Mouse (Mus musculus) lung, postnatal 14 days (tissue): Measurements from ENCODE around the gene Ddx10.

Source experiments
- DNase-seq: peaks from one replicate; pipeline ENCODE4 v3.0.0; 2021

The Ddx10 gene

DNA sequence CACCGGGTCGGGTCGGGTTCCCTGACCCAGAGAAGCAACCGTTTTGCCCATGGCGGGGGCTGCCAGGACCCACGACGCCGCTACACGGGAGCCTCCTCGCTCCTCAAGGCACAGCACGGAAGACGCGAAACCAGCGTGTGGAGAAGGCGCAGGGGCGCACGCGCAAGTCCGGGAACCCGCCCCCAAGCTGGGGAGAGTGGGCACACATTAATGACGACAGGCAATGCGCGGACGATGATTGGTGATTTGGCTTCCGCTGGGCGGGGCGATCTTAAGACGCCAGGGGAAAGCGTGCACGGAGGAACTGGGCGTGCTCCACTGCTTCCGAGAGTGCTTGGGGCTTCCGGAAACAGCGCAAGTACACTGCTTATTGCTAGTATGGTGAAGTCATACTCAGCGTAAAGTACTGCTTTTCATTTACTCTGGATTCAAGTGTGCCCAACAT is at the start of gene Ddx10:
Gene Ddx10, minus strand, starts transcription at position 101 of the 445 bp plus-strand sequence.
- peak; percentile 97 for DNase-seq

DNA sequence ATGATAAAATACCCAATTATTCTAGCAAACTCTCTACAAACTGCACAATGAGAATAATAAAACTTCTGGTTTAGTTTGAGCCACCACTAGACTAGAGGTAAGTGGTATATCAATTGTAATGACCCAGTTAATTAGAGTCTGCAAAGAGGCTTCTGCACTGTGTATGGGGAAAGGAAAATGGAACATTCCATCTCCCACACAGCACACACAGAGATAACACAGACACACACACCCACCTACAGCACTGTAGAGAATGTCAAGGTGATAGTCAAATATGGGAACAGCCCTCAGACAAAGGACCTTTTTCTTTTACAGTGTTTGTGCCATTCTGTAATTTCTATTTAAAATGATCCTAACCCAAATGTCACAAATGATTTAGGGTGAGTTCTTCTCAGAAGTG is 45.0 kb upstream of the Ddx10 start:
- DNase-seq, result no peak

DNA sequence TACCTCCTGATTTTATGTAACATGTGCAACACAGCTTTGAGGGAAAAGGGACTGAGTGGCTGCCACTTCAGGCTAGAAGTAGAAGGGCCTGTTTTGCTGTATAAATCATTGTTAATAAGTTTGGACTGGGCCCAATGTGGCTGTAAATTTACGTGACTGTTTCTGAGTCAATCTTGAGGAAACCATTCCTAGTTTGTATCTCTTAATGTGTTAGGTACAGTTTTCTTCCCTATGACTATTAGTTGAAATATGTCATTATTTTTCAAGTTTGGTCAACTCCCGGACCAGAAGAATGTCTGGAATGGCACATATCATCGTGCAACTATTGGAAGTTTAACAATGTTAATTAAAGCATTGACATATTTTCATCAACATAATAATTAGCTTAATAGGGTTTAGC is 42.2 kb upstream of the Ddx10 start:
- no peak for DNase-seq

DNA sequence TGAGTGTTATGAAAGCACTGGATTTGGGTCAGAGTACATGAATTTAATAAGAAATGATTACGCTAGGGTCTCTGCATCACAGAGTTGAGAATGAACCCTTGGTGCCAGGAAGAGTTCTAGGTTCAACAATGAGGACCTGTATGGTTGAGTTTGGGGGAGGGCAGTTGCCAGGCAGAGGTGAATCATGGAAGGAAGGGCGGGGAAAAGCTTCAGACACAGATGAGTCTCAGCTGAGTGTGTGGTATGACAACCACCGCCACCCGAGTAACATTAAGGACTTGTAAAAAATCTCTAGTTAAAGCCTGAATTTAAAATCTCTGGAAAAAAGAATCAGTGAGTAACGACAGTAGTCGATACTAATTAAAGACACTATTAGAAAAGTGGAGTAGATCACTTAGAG is 38.9 kb upstream of the Ddx10 start:
- DNase-seq, result no peak

DNA sequence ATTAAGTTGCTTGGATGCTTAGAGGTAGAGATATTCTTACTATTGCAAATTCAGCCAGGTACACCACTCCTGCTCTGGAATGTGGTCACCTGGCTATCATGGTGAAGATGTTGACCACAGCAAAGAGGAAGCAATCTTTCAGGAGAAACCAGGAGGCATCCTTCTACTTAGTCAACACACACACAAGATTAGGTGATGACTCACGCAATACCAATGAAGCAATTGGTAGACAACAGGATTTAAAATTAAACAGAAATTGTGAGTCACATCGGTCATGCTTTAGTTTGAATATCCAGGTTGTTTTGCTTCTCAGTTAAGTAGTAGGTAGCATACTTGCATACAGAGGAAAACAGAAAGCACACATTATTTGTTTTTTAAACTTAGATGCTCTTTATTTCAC is 31.1 kb upstream of the Ddx10 start:
- no peak for DNase-seq

DNA sequence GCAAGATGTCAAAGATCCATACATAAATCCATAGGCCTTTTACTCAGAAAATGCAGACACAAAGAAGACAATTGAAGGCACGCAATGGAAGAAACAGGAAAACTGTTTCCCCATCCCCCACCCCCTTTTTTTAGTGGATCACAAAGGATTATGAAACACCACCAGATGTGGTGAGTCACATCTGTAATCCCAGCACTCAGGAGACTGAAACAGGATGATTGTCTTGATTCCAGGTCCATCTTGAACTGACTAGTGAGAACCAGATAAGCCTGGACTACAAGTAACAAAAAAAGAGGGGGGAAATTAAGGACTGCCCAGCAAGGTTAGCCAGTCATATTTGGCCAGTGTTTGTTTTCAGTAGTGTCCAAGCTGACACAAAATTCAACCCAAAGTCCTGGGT is 28.5 kb upstream of the Ddx10 start:
- DNase-seq, result no peak

DNA sequence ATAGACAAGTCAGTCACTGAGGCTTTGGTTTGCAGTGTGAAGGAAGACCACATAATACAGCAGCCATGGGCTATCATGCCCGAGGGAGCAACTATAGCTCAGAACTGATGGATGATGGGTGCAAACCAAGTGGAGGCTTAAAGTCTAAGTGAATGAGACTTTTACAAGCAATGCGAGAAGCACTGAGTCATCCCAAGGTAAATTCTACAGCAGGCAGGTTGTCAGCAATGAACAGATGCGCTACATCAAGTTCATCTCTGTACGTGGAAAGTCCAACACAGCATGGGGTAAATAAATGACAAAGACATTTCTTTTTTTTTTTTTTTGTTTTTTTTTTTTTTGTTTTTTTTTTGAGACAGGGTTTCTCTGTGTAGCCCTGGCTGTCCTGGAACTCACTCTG is 24.9 kb upstream of the Ddx10 start:
- DNase-seq, result no peak

DNA sequence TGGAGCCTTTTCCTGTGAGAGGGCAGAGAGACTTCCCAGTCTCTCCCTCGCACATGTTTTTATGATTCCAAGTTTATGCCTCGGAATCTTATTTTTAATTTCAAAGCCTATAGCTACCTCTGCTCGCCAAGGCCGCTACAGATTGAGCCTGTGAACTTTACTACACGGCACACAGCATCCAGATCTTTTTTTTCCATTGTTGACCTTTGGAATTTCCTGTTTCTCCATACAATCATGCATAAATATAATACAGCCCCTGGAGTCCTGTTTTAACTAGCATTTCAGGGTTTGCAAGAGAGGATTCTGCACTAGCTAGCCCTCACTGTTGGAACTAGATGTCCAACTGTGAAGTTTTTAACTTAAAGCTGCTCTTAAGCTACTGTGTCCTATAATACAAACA is 24.4 kb upstream of the Ddx10 start:
- DNase-seq, result no peak

DNA sequence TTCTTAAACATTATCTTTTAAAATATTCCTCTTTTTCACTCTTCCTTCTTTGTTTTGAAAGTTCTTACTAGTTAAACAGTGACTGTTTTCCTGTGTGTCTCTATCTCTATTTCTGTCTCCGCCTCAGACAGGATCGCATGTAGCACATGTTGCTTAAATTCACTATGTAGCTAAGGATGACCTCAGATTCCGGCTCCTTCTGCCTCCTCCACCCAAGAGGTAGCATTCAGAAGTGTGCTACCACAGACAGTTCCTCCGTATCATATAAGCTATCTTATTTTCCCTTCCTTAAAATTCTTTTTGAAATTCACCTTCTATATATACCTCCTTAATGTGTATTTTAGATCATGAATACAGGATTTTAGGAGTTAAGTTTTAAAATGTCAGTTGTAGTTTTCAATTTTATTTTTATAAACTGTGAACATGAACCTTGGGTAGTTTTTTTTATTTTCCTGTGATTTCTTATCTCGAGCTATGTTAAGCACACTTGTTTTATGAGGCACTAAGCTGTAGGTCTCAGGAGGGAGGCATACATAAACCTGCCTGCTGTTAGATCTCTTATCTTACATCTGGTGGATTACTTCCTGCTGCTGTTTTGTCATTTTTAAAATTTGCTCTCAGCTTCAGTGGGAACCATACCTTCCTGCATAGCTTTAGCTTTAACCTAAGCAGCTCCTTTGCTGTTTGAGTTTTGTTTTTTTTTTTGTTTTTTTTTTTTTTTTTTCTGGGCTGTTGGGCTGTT is 23.6 kb upstream of the Ddx10 start:
- no peak for DNase-seq

DNA sequence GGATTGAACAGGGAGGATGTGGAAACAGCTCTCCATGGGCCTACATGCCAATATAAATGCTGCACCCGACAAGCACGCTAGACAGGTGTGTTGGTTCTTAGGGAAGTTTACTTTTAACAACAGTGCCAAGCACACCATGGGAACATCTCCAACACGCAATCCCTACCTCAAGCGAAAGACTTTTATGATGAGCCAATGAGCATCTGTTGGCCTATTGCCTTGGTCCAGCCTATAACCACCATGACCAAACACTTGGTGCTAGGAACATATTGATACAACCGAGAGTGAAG is 21.6 kb upstream of the Ddx10 start:
- DNase-seq, result no peak

DNA sequence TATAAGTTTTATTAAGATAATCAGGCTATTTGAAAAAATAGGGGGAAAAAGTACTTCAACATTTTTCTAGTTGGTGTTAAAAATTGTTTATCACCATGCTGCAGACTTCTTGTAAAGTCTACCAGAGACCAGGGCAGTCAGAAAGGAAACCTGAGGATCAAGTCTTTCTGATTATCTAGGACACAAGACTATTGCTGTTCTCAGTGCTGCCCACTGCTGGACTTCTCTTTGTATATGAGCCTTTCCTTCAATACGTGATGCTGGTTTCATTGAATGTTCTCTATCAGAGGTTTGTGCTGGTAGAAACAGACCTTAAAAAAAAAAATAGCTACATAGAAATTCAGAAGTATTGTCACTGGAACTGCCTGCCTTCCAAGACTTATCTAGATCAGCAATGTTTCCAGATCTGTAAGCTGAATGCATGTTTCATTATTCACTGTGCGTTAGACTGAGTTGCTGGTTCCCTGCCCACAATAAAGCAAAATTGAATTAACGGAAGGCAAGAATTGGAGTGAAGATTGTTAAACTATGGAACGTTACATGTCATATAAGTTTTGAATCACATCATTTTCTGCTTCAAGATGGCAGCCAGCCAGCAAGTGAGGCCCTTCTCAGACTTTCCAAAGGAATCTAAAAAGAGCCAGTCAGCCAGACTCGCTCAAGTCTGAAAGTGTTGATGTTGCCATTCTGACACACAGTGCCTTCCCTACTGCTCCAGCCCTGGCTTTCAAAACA is 21.0 kb upstream of the Ddx10 start:
- peak; percentile 63 for DNase-seq

DNA sequence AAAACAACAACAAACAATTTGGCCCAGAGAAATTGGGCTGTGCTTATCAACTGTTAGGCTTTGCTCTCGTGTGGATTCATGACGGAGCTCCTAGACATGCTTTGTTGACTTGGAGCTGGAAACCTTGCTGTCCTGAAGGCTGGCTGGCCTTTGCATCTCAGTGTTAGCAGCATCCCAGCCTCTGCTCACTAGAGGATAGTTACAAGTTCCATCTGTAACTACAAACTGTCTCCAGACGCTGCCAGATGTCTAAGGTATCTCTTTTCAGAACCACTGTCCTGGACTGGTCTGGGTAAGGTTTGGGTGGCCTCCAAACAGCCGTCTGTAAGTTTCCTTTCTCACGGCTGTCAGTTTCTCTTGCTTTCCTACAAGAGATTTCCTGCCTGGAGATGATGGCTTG is 20.2 kb upstream of the Ddx10 start:
- DNase-seq, result no peak

DNA sequence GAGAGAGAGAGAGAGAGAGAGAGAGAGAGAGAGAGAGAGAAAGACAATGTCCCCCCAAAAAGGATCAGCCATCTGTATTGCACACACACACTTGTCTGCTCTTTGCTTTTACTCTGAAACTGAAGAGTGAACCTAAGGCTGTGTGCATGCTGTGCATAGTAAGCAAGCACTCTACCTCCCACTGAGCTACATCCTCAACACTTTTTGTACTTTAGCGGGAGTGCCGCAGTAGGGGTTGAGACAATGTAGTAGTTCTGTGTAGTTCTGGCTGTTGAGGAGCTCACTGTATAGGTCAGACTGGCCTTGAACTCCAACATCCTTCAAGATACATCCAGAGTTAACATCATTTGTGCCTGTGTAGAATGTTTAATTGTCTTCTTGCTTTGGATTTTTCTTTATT is 17.7 kb upstream of the Ddx10 start:
- no peak for DNase-seq

DNA sequence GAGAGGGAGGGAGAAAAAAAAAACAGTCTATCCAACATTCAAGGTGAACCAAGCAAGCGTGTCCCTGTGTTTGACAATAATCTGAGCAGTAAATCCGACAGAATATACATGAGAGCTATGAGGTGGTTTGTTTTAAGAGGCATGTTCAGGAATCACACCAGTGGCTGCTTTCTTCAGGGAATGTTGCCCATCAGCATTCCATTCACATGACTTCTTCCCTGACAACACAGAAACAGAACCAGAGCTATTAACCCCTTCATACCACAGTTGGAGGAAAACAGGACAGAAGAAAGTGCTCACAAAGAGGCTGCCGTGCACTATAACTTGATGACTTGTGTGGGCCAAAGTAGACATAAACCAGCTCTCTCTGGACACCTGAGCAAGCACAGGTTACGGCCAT is 16.5 kb upstream of the Ddx10 start:
- DNase-seq, result no peak

DNA sequence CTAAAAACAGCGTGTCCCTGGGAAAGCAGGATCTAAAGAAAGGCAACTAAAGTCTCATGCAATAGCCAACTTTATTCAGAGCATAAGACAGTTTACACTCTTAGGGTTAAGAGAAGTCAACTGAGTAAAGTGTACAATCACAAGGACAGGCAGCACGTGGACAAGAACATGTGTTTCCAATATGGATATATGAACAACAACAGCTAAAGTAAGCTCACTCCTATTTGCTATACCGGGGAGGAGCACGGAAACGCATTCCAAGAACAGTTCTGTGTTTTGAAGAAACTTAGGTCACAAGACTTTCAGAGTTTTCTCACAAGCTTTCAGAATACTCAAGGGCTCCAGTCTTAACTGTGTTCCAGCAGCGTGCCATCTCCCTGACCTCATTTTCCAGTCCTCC is 10.3 kb upstream of the Ddx10 start:
- no peak for DNase-seq

DNA sequence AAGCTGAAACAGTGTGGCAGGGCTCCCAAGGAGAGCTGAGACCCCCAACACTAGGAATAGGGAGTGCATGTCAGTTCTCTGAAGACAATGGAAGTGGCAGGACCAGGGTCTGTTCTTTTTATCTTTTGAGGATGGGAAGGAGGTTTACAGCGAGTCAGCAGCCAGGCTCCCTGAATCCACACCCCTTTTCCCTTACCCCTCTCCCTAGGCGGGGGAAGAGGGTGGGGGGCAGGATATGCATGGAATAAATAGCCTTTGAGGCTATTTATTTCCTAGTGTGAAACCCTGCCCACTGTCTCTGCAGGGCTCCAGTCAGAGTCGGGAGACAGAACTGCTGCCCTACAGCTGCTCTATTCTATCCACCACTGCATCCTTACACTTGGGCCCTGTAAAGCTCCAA is 9.9 kb upstream of the Ddx10 start:
- DNase-seq, result no peak

DNA sequence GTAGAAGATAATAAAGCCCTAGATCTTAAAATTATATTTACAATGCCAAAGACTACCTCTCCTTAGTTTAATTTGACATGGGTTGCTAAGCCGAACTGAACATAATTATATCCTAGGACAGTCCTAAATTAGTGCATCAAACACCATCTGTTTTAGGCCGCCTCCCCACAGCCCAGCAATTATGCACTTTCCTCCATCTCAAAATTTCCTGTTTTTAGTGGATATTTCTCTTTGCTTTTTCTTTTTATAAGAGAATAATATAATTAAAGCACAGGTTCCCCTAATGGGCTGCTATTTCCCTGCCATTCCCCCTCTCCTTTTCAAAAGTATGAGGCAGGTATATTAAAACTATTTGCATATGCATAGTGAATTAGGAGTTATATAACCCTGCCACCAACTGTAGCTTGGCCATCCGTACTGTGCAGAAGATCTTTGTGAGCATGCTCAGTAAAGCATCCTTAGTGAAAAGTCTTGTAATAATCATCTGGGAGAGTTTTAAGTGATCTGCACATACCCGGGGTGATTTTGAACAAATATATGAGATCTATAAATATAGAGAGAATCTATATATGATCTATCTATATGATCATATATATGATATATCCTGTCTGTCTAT is 8.9 kb upstream of the Ddx10 start:
- no peak for DNase-seq

DNA sequence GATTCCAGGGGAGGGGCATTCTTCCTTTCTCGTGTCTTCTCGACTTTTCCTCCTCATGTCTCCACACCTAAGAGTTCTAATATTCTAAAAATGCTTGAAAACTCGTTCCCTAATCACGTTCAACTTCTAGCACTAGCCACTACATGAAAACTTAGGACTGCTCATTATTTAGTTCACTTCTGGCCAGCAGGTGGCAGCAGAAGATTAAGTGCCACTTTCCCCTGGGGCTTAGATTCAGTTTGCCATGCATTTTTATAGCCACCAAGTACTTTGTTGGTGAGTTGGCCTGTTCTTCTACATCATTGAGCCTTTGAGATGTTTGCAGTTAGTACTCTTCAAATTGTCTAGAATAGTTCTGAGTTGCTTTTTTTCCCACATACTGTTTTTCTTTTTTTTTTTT is 6.5 kb upstream of the Ddx10 start:
- peak; percentile 87 for DNase-seq

DNA sequence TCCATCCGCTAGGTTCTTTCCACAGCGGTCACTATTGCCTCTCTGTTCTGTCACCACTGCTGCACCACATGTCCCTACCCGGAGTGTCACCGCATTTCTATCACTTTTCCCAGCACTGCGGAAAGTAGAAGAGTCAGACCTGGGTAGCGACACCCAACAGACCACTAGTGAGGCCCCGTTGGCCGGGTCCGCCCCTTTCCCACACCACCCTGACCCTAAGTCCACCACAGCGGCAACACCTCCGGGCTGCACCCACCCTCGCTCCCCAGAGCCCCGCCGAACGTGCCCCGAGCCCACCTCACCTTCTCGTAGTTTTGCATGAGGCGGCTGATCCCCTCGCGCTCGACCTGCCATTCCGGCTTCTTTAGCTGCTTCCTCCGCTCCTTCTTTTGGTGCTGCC is 337 bp downstream of the Ddx10 start:
- no peak for DNase-seq

DNA sequence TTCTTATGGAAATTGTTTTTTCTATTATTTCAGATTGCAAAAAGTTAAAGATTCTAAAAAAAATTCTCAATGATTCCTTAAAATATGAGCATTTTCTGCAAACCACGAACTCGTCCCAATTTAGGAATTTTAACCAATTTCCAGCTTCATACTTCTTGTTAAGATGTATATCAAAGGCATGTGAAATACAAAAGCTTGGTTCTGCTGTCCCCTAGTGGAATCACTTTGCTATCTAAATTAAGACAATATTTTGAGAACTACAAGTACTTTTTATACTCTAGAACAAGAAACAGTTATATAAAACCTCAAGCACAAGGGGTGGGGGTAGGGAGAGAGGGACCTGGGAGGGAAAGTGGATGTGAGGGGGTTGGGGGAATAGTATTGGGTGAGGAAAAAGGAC is 29.7 kb downstream of the Ddx10 start:
- no peak for DNase-seq

DNA sequence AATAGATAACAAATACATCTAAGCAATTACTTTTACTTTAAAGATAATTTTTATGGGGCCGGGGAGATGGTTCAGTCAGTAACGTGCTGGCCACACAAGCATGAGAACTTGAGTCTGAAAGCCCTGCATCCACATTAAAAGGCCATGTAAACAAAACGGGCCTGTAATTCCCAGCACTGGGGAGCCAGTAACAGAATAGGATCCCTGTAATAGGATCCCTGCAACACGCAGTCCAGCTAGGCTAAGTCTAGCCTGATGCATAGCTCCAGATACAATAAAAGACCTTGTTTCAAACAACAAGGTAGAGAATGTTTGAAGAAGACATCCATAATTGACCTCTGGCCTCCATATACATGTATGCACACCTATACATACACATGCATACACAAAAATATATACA is 39.6 kb downstream of the Ddx10 start:
- DNase-seq, result no peak

DNA sequence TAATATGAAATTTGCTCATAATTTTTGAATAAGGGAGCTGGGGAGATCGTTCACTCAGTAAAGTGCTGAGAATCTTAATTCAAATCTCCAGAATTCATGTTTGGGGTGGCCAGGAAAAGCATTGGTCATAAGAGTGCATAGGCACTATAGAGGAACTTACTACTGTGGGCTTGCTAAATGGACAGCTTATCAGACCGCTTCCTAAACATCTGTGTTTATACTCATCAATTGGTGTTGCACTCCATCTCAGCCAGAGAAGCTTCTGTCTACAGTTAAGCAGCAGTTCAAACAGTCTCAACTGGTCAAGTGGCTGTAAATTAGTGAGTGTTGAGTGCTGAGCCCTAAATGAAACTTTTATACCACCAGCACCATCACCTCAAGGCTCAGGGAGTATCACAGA is 73.3 kb downstream of the Ddx10 start:
- DNase-seq, result no peak

DNA sequence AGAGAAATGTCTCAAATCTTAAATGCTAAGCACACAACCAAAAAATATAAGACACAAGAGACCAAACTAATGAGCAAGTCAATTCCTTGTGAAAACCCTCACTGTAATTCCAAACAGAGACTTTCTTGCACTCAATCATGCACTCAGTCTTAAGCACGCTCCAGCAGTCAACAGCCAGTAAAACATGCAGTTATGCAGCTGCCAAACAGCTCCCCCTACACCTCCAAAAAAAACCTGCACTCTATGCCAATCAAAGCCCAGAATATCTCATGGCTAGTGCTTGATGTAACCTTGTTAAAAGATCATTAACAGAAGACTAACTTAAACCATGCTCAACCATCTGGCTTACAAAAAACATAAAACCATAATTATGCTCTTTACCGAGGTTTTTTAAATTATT is 74.6 kb downstream of the Ddx10 start:
- no peak for DNase-seq

DNA sequence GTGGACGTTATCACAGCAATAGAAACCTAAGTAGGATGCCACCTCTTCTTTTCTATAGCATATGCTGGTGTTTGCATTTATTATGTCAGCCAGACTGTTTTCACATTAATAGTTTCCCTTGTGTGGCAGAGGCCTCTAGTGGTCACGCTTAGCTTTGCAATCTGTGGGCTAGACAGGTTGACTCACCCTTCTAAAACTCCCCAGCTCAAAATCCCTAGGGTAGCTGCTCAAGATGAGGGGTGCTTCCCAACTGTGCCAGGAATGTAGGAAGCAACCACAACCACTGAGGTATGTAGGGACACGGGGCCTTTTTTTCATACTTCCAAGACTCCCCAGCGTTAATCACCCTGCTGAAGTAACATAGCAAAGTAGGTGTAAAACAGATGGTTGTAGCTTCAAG is 103.6 kb downstream of the Ddx10 start:
- peak; percentile 60 for DNase-seq

DNA sequence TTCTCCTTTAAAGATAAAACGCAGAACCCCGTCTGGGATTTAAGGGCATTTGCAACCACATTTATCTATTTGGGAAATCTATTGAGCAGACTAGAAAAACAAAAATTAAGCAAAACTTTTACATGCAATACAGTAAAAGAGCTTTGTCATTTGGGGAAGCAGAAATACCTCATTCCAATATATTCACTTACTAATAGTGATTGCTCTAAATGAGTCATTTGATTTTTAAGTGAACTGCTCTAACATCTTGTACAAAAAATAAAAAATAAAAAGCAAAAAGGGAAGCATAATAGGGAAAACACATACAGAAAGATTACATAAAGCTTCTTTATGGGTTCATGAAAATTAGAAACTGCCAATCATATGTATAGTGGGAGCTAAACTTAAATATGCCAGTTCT is 104.3 kb downstream of the Ddx10 start:
- DNase-seq, result no peak
